Mouse (Mus musculus) stomach, postnatal 0 days (tissue): Measurements from ENCODE around the gene Prkaa2.

ENCODE experiments used
- CTCF ChIP-seq: IDR thresholded peaks from 2 replicates; pipeline ENCODE4 v1.5.1; 2016; ENCODE audit warnings: antibody characterized with exemption, low read depth, mild to moderate bottlenecking, moderate library complexity
- EP300 ChIP-seq: optimal IDR thresholded peaks from 2 replicates; pipeline ENCODE3; 2016; ENCODE audit warnings: antibody characterized with exemption

DNA sequence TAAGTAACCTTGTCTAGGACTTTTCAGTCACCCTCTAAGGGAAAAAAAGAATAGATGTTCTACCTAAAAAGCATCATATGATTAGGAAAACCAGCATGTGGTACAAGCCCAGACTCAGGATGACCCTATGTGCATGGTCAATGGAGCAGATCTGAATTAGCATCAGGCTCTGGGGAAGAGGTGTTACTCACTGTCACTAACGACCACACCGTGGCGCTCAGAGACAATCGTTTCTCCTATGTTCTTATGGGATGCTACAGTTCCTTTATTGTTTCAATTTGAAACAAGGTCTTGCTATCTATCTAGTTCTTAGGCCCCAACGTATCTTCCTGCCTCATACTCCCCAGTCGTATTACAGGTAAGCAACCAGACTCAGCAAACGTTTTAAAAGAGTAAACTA, 76.5 kb downstream of the Prkaa2 start:
- peak; percentile 48 for TF ChIP-seq CTCF
- TF ChIP-seq EP300, result no peak
